Mouse (Mus musculus): Measurements from ENCODE around the gene Gm49394. TPM values are rescaled to one million over a fixed set of nuclear protein-coding genes. Genes with fewer than 3 reads are reported as not detected.

Gm49394 gene
- polyA plus RNA-seq, 1 experiment from 2014 or later: 0.11 TPM

DNA sequence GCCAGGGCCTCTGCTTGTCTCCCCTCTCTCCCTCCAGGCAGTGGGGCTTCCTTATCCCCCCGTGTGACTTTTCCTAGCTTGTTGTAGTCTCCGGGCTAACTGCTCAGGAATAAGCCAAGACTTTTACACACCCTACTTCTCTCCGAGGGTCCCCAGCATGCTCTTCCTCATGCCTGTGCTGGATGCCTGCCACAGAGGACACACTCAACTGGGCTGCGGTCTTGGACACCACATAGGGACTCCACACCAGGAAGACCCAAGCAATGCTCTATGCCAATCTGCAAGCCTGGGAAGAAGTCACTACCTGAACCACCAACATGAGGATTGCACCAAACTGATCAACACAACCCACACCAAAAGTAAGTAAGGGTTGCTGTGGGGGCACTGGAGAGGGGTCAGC, 3.6 kb downstream of the Gm49394 start:
- Histone ChIP-seq H3K36me3 (peaks cover 48% of the 10 kb centered on the region), H3K4me3 (peak overlapping the region; percentile 77; the same call in 1 of the 2 replicates), H3K27me3 (ENCODE audit: low read depth, poor library complexity, severe bottlenecking) (peaks cover 62% of the 10 kb centered on the region), H3K9me3 (replicated peaks) (peaks cover 16% of the 10 kb centered on the region), H3K27ac (peak overlapping the region; percentile 99), H3K4me1 (peaks cover 36% of the 10 kb centered on the region)
- WGBS: 84% methylated on average over 4 of the region's 4 CpGs
- DNase-seq (ENCODE audit: low spot score): no peak

DNA sequence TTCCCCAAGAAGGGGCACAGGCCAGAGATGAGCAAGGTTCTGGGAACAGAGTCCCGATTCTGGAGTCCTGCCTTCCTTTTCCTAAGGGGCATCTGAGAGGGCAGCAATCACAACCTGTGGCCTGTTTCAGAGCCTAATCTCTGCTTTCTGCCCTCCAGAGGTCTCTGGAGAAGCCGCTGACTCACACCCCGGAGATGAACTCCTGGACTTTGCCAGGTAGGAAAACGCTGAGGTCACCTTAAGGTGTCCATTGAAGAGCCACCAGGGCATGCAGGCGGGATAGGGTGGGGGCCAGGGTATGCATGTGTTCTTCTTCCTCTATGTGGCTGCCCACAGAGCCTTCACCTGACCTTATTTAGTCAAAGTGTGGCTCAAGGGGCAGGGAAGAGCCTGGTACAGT, 4.4 kb downstream of the Gm49394 start:
- peaks cover 69% of the 10 kb centered on the region for H3K27me3 ChIP-seq (ENCODE audit: low read depth, poor library complexity, severe bottlenecking)
- H3K27ac ChIP-seq: peak overlapping the region; percentile 99
- peaks cover 12% of the 10 kb centered on the region for H3K9me3 ChIP-seq (replicated peaks)
- H3K4me3 ChIP-seq: peak overlapping the region; percentile 77; the same call in 1 of the 2 replicates
- no peak for DNase-seq (ENCODE audit: low spot score)
- WGBS: 49% methylated on average over 5 of the region's 5 CpGs
- peaks cover 43% of the 10 kb centered on the region for H3K4me1 ChIP-seq
- H3K36me3 ChIP-seq: peaks cover 48% of the 10 kb centered on the region

DNA sequence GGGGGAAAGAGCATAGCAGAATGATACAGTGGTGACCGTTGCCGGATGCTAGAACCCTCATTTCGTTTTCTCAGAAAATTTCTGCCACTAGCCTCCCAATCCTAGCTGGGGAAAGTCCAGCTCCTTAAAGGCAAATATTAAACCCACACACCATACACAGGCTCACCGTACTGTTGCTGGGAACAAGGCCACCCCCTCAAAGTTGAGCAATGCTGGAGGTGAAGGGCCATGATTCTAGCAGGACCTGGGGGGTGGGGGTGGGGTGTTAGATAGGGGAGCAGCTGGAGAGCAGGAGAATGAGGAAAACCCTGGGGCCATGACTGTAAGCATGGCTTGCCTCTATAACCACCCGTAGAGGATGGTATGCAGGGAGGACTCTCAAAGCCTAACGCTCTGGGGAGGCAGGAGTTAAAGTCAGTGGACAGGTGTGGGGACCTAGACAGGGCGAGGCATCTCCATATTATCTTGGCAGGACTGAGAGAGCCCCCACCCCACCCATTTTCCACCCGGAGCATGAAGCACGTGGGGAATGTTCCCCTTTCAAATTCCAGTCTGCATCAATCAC, 5.2 kb downstream of the Gm49394 start:
- H3K9me3 ChIP-seq (replicated peaks): peaks cover 3% of the 10 kb centered on the region
- DNase-seq (ENCODE audit: low spot score): peak; percentile 57
- peak overlapping the region; percentile 77 for H3K4me3 ChIP-seq
- H3K27ac ChIP-seq: peak overlapping the region; percentile 99
- H3K36me3 ChIP-seq: peaks cover 43% of the 10 kb centered on the region
- H3K4me1 ChIP-seq: peaks cover 49% of the 10 kb centered on the region
- 5% methylated on average over 9 of the region's 9 CpGs for WGBS
- peaks cover 77% of the 10 kb centered on the region for H3K27me3 ChIP-seq (ENCODE audit: low read depth, poor library complexity, severe bottlenecking)

- H3K27ac ChIP-seq: peak overlapping the region; percentile 99
- WGBS: under 1% methylated on average over 53 of the region's 53 CpGs
- H3K9me3 ChIP-seq (replicated peaks): no peaks in the 10 kb centered on the region
- H3K27me3 ChIP-seq (ENCODE audit: low read depth, poor library complexity, severe bottlenecking): peaks cover 83% of the 10 kb centered on the region
- H3K4me3 ChIP-seq: peak overlapping the region; percentile 77
- H3K36me3 ChIP-seq: peaks cover 37% of the 10 kb centered on the region
- peak; percentile 59 for DNase-seq (ENCODE audit: low spot score)
- H3K4me1 ChIP-seq: peaks cover 54% of the 10 kb centered on the region
Observed at GRCm38 (mm10) chr7:142663931-142664421, 5.8 kb downstream of the Gm49394 start.

DNA sequence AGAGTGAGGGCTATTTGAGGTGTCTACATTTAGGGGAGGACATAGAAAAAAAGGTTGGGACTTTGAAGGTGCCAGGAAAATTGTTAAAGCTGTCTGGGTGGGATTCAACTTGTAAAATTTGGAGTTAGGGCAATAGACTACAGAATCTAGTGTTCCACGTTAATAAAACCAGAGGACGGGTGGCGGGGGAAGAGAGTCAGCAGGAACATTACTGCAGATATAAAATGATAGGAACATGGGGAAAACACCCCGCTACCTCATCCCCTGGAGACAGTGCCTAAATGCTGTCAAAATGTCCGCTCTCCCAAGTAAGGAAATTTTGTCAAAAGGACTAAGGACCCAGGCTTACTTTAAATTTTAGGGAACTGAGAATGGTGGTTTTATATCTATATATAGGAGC, 6.6 kb downstream of the Gm49394 start:
- H3K4me1 ChIP-seq: peaks cover 63% of the 10 kb centered on the region
- peaks cover 30% of the 10 kb centered on the region for H3K36me3 ChIP-seq
- H3K4me3 ChIP-seq: peak overlapping the region; percentile 77
- H3K27ac ChIP-seq: peak overlapping the region; percentile 99
- DNase-seq (ENCODE audit: low spot score): no peak
- WGBS: 3% methylated on average over 5 of the region's 5 CpGs
- peaks cover 91% of the 10 kb centered on the region for H3K27me3 ChIP-seq (ENCODE audit: low read depth, poor library complexity, severe bottlenecking)
- no peaks in the 10 kb centered on the region for H3K9me3 ChIP-seq (replicated peaks)

GRCm38 (mm10) chr7:142661811-142662210, 7.9 kb downstream of the Gm49394 start:
- DNase-seq (ENCODE audit: low spot score): no peak
- Histone ChIP-seq H3K36me3 (peaks cover 21% of the 10 kb centered on the region), H3K4me3 (peak overlapping the region; percentile 77), H3K9me3 (replicated peaks) (no peaks in the 10 kb centered on the region), H3K27me3 (ENCODE audit: low read depth, poor library complexity, severe bottlenecking) (peaks cover 99% of the 10 kb centered on the region), H3K27ac (peak overlapping the region; percentile 99), H3K4me1 (peaks cover 62% of the 10 kb centered on the region)

DNA sequence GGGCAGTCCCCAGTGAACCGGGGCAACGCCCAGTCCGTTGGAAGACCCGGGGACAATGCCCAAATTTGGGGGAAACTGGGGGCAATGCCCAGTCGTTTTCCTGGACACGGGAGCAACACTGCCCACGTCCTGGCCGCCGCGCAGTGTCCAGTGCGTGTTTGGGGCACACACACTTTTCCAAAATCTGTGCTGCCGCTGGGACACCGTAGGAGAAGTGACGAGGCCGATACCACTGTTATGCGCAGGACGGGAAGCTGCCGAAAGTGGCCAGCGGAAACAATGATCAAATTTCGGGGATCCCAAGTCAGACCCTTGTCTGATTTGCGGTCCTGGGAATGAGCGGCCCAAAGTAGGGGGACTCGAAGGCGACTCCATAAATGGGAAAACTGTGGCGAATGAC, 8.7 kb downstream of the Gm49394 start:
- peaks cover 21% of the 10 kb centered on the region for H3K36me3 ChIP-seq
- peaks cover 99% of the 10 kb centered on the region for H3K27me3 ChIP-seq (ENCODE audit: low read depth, poor library complexity, severe bottlenecking)
- under 1% methylated on average over 25 of the region's 25 CpGs for WGBS
- H3K9me3 ChIP-seq (replicated peaks): no peaks in the 10 kb centered on the region
- H3K4me3 ChIP-seq: peak overlapping the region; percentile 77
- peak; percentile 72 for DNase-seq (ENCODE audit: low spot score)
- H3K4me1 ChIP-seq: peaks cover 59% of the 10 kb centered on the region
- peak overlapping the region; percentile 99 for H3K27ac ChIP-seq

GRCm38 (mm10) chr7:142660651-142660945, 9.1 kb downstream of the Gm49394 start:
- Histone ChIP-seq H3K36me3 (peaks cover 21% of the 10 kb centered on the region), H3K27me3 (ENCODE audit: low read depth, poor library complexity, severe bottlenecking) (peaks cover 99% of the 10 kb centered on the region), H3K4me1 (peaks cover 58% of the 10 kb centered on the region), H3K4me3 (peak overlapping the region; percentile 77), H3K9me3 (replicated peaks) (no peaks in the 10 kb centered on the region), H3K27ac (peak overlapping the region; percentile 99)
- DNase-seq (ENCODE audit: low spot score): peak; percentile 80
- under 1% methylated on average over 29 of the region's 29 CpGs for WGBS

DNA sequence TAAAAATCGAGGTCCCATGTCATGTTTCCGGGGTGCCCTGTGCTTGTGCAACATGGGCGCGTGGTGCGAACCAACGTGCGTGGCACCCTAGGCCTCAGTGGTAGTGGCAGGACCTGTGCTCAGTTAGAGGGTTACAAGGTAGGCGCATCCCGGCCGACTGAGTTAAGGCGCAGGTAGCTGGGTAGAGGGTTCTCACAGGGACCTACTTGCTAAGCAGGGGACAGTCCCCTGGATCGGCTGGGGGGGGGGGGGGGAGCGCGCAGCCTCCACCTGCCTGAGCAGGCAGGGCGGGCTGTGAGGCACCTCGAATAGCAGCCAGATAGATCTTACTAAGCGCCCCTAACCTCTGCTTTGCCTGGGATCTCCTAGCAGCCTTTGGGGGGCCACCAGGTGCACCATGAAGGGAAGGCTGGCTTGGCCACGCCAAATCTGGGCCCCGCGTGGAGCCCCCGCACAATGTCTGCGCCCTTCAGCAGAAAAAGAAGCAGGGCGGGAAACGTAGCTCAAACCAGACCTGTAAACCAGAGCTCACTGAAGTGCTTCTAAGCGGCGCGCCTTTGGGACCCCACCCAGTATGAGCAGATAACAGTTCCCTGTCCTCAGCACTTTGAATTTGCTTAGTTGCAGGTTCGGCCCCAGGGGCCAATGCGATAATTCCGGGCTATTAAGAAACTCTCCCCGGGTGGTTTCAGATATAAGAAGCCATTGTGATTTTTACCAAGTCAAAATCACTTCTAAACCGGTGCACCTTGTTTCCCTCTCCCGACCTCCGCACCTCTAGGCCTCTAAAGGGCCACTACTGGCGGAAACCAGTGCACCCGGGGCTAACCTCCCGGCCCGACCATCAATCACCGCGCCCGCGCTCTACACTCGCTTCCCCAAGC, 9.7 kb downstream of the Gm49394 start:
- H3K4me1 ChIP-seq: peaks cover 58% of the 10 kb centered on the region
- WGBS: under 1% methylated on average over 41 of the region's 43 CpGs
- H3K36me3 ChIP-seq: peaks cover 22% of the 10 kb centered on the region

GRCm38 (mm10) chr7:142659181-142659681, 10.5 kb downstream of the Gm49394 start:
- Histone ChIP-seq H3K4me3 (peak overlapping the region; percentile 77), H3K9me3 (replicated peaks) (no peaks in the 10 kb centered on the region), H3K27ac (peak overlapping the region; percentile 99), H3K36me3 (peaks cover 30% of the 10 kb centered on the region), H3K4me1 (peaks cover 58% of the 10 kb centered on the region), H3K27me3 (ENCODE audit: low read depth, poor library complexity, severe bottlenecking) (peaks cover 99% of the 10 kb centered on the region)
- DNase-seq (ENCODE audit: low spot score): peak; percentile 77
- WGBS: under 1% methylated on average over 68 of the region's 70 CpGs

More for the DNA sequence above, 9.7 kb downstream of the Gm49394 start:
- H3K9me3 ChIP-seq (replicated peaks): no peaks in the 10 kb centered on the region
- peaks cover 99% of the 10 kb centered on the region for H3K27me3 ChIP-seq (ENCODE audit: low read depth, poor library complexity, severe bottlenecking)
- DNase-seq (ENCODE audit: low spot score): peak; percentile 73
- H3K4me3 ChIP-seq: peak overlapping the region; percentile 77
- H3K27ac ChIP-seq: peak overlapping the region; percentile 99

- WGBS: 1% methylated on average over 40 of the region's 40 CpGs
- peaks cover 58% of the 10 kb centered on the region for H3K4me1 ChIP-seq
Observed at GRCm38 (mm10) chr7:142658681-142659180, 11.0 kb downstream of the Gm49394 start.

DNA sequence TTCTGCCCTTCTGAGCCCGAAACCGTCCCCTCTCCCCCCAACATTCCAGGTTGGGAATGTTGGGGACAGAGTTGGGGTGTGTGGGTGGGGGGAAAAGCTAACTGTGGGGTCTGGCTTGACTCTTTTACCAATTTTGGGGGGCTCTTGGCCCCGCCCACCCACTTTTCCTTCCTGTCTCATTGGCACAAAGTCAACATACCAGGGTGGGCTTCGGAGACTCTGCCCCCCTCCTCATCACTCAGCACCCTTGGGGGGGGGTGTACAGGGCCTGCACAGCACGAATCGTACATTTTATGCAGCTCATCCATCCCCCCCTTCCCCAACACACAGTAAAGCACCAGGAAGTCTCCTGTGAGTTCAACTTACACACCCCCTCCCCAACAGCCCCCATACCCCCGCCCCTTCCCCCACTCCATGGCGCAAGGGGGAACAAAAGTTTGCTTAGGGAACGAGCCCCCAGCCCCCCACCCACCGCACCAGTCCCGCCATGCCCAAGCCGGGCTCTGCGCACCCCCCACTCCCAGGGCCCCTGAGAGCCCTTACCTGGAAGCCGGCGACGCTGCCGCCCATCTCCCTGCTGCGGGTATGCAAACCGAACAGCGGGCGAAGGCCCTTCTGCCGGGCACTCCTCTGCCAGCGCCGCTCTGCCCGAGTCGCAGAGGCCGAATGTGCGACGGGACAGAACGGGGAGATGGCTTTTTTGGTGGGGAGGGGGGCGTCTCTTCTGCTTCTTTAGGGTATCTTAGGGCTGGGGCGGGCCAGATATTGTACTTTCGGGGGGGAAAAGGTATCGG, 11.7 kb downstream of the Gm49394 start:
- Histone ChIP-seq H3K4me1 (peaks cover 59% of the 10 kb centered on the region), H3K36me3 (peaks cover 42% of the 10 kb centered on the region), H3K27me3 (ENCODE audit: low read depth, poor library complexity, severe bottlenecking) (peaks cover 100% of the 10 kb centered on the region), H3K9me3 (replicated peaks) (no peaks in the 10 kb centered on the region), H3K27ac (peak overlapping the region; percentile 99), H3K4me3 (peak overlapping the region; percentile 77)
- under 1% methylated on average over 34 of the region's 34 CpGs for WGBS
- peak; percentile 76 for DNase-seq (ENCODE audit: low spot score)

More at GRCm38 (mm10) chr7:142658681-142659180, 11.0 kb downstream of the Gm49394 start:
- Histone ChIP-seq H3K36me3 (peaks cover 35% of the 10 kb centered on the region), H3K27me3 (ENCODE audit: low read depth, poor library complexity, severe bottlenecking) (peaks cover 99% of the 10 kb centered on the region), H3K27ac (peak overlapping the region; percentile 99), H3K9me3 (replicated peaks) (no peaks in the 10 kb centered on the region), H3K4me3 (peak overlapping the region; percentile 77)
- peak; percentile 55 for DNase-seq (ENCODE audit: low spot score)

All from limb, embryonic 10.5 days (tissue).